Mouse (Mus musculus) stomach, postnatal 0 days (tissue): ENCODE measurements around the gene Cdca5.

Experiments used
- CTCF ChIP-seq: IDR thresholded peaks from 2 replicates; pipeline ENCODE4 v1.5.1; 2016; ENCODE audit warnings: antibody characterized with exemption, low read depth, mild to moderate bottlenecking, moderate library complexity
- EP300 ChIP-seq: optimal IDR thresholded peaks from 2 replicates; pipeline ENCODE3; 2016; ENCODE audit warnings: antibody characterized with exemption

GRCm38 (mm10) chr19:6101186-6101585 lies 16.4 kb downstream of the Cdca5 start:
- TF ChIP-seq CTCF (no peak), EP300 (no peak)
